Mouse (Mus musculus) hindbrain, embryonic 14.5 days (tissue): Measurements from ENCODE around the gene Pstpip1. TPM values are rescaled to one million over a fixed set of nuclear protein-coding genes. Genes with fewer than 3 reads are reported as not detected.

Experiments
- ATAC-seq: fragments of 200-750 bp; cut with Nextera tagmentation; 2 replicates; pipeline ENCODE4 v1.8.0; 2017; ENCODE audit warnings: moderate number of reproducible peaks, mild to moderate bottlenecking, moderate TSS enrichment, moderate library complexity; ENCODE audit not compliant: low FRiP score
- DNase-seq: peaks from one replicate; pipeline ENCODE4 v3.0.0-alpha.2; 2015; ENCODE audit warnings: low spot score
- H3K27ac ChIP-seq: fragments of 300-500 bp; sonication (generic); 2 replicates; pipeline ENCODE4 v1.5.1; 2014; ENCODE audit warnings: mild to moderate bottlenecking, moderate library complexity
- H3K27me3 ChIP-seq: fragments of 300-500 bp; sonication (generic); 2 replicates; pipeline ENCODE4 v1.6.1; 2014; ENCODE audit warnings: mild to moderate bottlenecking, low read length, mixed read lengths; ENCODE audit not compliant: control insufficient read depth, insufficient read depth
- H3K36me3 ChIP-seq: fragments of 300-500 bp; sonication (generic); replicated peaks from 2 replicates; pipeline ENCODE4 v1.6.1; 2014; ENCODE audit not compliant: control insufficient read depth, insufficient read depth
- H3K4me1 ChIP-seq: fragments of 300-500 bp; sonication (generic); replicated peaks from 2 replicates; pipeline ENCODE4 v1.6.1; 2014; ENCODE audit warnings: antibody characterized with exemption, low read length, mixed read lengths; ENCODE audit not compliant: control insufficient read depth, insufficient read depth
- H3K4me2 ChIP-seq: fragments of 300-500 bp; sonication (generic); replicated peaks from 2 replicates; pipeline ENCODE4 v1.6.1; 2014; ENCODE audit warnings: mild to moderate bottlenecking, moderate library complexity
- H3K4me3 ChIP-seq: fragments of 300-500 bp; sonication (generic); replicated peaks from 2 replicates; pipeline ENCODE4 v1.5.1; 2014; ENCODE audit warnings: mild to moderate bottlenecking, low read length
- H3K9ac ChIP-seq: fragments of 300-500 bp; sonication (generic); 2 replicates; pipeline ENCODE4 v1.6.1; 2014
- H3K9me3 ChIP-seq: fragments of 300-500 bp; sonication (generic); 2 replicates; pipeline ENCODE4 v1.6.1; 2016; ENCODE audit warnings: low read length; ENCODE audit not compliant: control insufficient read depth
- WGBS: fragments of 180-500 bp; shearing (Covaris S2); extraction: QIAGEN DNeasy Blood & Tissue Kit; methylation state at CpG from one replicate; pipeline ENCODE4 v1.1.7; 2014; 5-methylcytosine and 5-hydroxymethylcytosine counted together
- polyA plus RNA-seq: library from polyadenylated mRNA; unstranded; fragments of >200 nt; fragmentation: Nextera tagmentation; extraction: Ambion mirVana; gene quantifications from 2 replicates; pipeline ENCODE4 v1.2.1, GENCODE M21; 2014

Gene Pstpip1
- polyA plus RNA-seq, 1 experiment from 2014 or later = 0.84 TPM

- DNase-seq (no peak), ATAC-seq (no peak)
- 87% methylated on average over 7 of the region's 7 CpGs for WGBS
- H3K4me2 ChIP-seq = no peak overlapping the region
- H3K27me3 ChIP-seq = no peaks in the 10 kb centered on the region
- no peak overlapping the region for H3K4me3 ChIP-seq
- H3K9me3 ChIP-seq = no peaks in the 10 kb centered on the region
- H3K27ac ChIP-seq = no peak overlapping the region
- H3K9ac ChIP-seq = no peak overlapping the region
- no peaks in the 10 kb centered on the region for H3K4me1 ChIP-seq
- H3K36me3 ChIP-seq = no peaks in the 10 kb centered on the region
Observed at GRCm38 (mm10) chr9:56100041-56100522, 10.3 kb downstream of the Pstpip1 start.

DNA sequence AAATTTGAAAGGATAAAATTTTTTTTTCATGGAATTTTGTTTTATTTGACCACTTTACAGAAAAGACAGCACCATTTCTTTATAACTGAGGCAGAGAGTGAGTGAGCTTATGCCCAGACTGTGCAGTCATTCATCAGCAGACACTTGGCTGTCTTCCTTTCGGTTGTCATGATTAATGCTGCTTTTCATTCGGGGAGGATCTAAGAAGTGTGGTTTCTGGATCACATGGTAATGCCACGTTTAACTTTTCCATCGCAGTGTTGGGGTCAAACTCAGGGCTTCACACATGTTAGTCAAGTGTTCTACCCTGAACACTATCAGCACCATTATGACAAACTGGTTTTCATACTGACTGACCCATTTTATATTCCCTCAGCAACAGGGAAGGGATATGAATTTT lies 11.3 kb downstream of the Pstpip1 start:
- ATAC-seq = no peak
- no peak overlapping the region for H3K4me3 ChIP-seq
- 45% methylated on average over 4 of the region's 4 CpGs for WGBS
- no peaks in the 10 kb centered on the region for H3K36me3 ChIP-seq
- H3K4me2 ChIP-seq = no peak overlapping the region
- H3K27me3 ChIP-seq = no peaks in the 10 kb centered on the region
- no peak overlapping the region for H3K9ac ChIP-seq
- no peaks in the 10 kb centered on the region for H3K4me1 ChIP-seq
- no peaks in the 10 kb centered on the region for H3K9me3 ChIP-seq
- no peak overlapping the region for H3K27ac ChIP-seq
- DNase-seq = no peak

DNA sequence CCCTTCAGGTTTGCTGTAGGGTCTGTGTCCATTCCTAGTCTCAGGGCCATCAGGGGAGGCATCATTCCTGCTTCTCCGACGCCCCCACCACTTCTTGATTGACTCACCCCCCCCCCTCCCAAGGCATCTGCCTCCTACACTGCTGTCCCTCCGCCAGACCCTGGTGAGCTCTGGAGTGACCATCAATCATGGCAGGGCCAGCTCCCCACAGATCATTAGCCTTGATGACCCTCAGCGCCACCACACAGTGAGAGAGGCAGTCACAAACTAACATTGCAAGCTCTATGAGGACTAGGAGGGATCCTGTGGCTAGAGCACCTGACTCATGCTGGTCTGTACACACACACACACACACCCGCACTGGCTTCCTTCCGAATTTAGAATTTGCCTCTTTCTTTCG lies 15.2 kb downstream of the Pstpip1 start:
- WGBS = 55% methylated on average over 7 of the region's 7 CpGs
- H3K36me3 ChIP-seq = no peaks in the 10 kb centered on the region
- H3K27me3 ChIP-seq = no peaks in the 10 kb centered on the region
- DNase-seq (no peak), ATAC-seq (no peak)
- H3K9ac ChIP-seq = no peak overlapping the region
- H3K9me3 ChIP-seq = no peaks in the 10 kb centered on the region
- no peaks in the 10 kb centered on the region for H3K4me1 ChIP-seq
- no peak overlapping the region for H3K4me3 ChIP-seq
- no peak overlapping the region for H3K27ac ChIP-seq
- H3K4me2 ChIP-seq = no peak overlapping the region

DNA sequence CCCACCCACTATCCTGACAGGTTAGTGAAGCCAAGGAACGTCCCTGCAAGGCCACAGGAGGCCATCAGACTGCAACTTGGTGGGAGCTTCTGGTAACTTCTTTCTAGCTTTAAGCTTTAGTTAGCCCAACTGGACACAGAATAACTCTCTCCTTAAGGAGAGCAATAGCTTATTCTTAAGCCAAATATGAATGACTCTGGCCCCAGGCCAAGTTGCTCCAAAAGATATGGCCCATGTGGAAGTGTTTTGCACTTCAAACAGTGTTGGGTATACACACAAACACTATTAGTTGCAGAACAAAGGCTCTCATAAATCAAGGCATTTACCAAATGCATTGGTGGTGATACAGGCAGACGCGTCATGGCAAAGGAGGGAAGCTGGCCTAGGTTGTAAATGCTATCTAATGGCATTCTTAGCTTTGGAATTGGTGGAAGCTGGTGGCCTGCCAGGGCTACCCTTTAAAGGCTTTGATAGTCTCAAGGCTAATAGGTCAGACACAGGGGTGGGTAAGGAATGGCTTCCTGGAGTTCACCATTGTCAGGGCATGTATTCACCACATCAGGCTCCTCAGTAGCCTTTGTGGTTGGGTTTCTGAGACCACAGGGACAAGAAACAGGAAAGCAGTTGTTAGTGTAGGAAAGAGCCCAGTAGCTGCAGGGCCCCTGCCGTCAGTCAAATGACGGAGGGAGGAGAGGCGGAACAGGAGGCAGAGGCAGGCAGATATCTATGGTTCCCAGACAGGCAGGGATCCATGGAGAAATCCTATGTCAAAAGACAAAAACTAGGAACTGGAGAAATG lies 16.7 kb downstream of the Pstpip1 start:
- Histone ChIP-seq H3K27me3 (no peaks in the 10 kb centered on the region), H3K9ac (no peak overlapping the region), H3K4me3 (no peak overlapping the region), H3K9me3 (no peaks in the 10 kb centered on the region), H3K4me2 (no peak overlapping the region), H3K27ac (no peak overlapping the region), H3K4me1 (no peaks in the 10 kb centered on the region), H3K36me3 (no peaks in the 10 kb centered on the region)
- DNase-seq = no peak
- ATAC-seq = no peak
- WGBS = 51% methylated on average over 6 of the region's 6 CpGs

GRCm38 (mm10) chr9:56107527-56107926 lies 17.8 kb downstream of the Pstpip1 start:
- Histone ChIP-seq H3K36me3 (no peaks in the 10 kb centered on the region), H3K4me1 (no peaks in the 10 kb centered on the region), H3K4me2 (no peak overlapping the region), H3K27ac (no peak overlapping the region), H3K9ac (no peak overlapping the region), H3K9me3 (no peaks in the 10 kb centered on the region), H3K27me3 (no peaks in the 10 kb centered on the region), H3K4me3 (no peak overlapping the region)
- DNase-seq = no peak
- no peak for ATAC-seq
- 74% methylated on average over 6 of the region's 6 CpGs for WGBS

GRCm38 (mm10) chr9:56108174-56108573 lies 18.4 kb downstream of the Pstpip1 start:
- no peaks in the 10 kb centered on the region for H3K4me1 ChIP-seq
- no peaks in the 10 kb centered on the region for H3K9me3 ChIP-seq
- no peak overlapping the region for H3K27ac ChIP-seq
- H3K36me3 ChIP-seq = no peaks in the 10 kb centered on the region
- no peak overlapping the region for H3K9ac ChIP-seq
- no peak overlapping the region for H3K4me3 ChIP-seq
- no peak overlapping the region for H3K4me2 ChIP-seq
- no peak for DNase-seq
- no peak for ATAC-seq
- 77% methylated on average over 5 of the region's 5 CpGs for WGBS
- no peaks in the 10 kb centered on the region for H3K27me3 ChIP-seq

GRCm38 (mm10) chr9:56118091-56118490 lies 28.3 kb downstream of the Pstpip1 start:
- DNase-seq (no peak), ATAC-seq (no peak)
- no peak overlapping the region for H3K27ac ChIP-seq
- WGBS = 86% methylated on average over 5 of the region's 5 CpGs
- no peak overlapping the region for H3K4me3 ChIP-seq
- H3K9me3 ChIP-seq = no peaks in the 10 kb centered on the region
- peaks cover 7% of the 10 kb centered on the region; the same call in 1 of the 2 replicates for H3K4me1 ChIP-seq
- H3K27me3 ChIP-seq = no peaks in the 10 kb centered on the region
- H3K9ac ChIP-seq = no peak overlapping the region
- H3K4me2 ChIP-seq = 0 out of 2 replicates have a peak overlapping the region, but pooled peaks have one; percentile 61
- H3K36me3 ChIP-seq = no peaks in the 10 kb centered on the region

GRCm38 (mm10) chr9:56118582-56118981 lies 28.8 kb downstream of the Pstpip1 start:
- Histone ChIP-seq H3K27me3 (no peaks in the 10 kb centered on the region), H3K4me1 (peaks cover 7% of the 10 kb centered on the region; the same call in 1 of the 2 replicates), H3K27ac (no peak overlapping the region), H3K9me3 (no peaks in the 10 kb centered on the region), H3K4me2 (peak overlapping the region; percentile 61), H3K9ac (peak overlapping the region; percentile 50), H3K36me3 (no peaks in the 10 kb centered on the region), H3K4me3 (peak overlapping the region; percentile 20)
- 3% methylated on average over 14 of the region's 14 CpGs for WGBS
- DNase-seq = peak; percentile 86
- peak; percentile 48; the same call in 1 of the 2 replicates for ATAC-seq

- Histone ChIP-seq H3K9ac (no peak overlapping the region), H3K27ac (no peak overlapping the region), H3K4me3 (no peak overlapping the region), H3K4me2 (no peak overlapping the region), H3K27me3 (no peaks in the 10 kb centered on the region), H3K9me3 (no peaks in the 10 kb centered on the region), H3K36me3 (no peaks in the 10 kb centered on the region), H3K4me1 (peaks cover 7% of the 10 kb centered on the region; the same call in 1 of the 2 replicates)
- DNase-seq = no peak
- no peak for ATAC-seq
- 61% methylated on average over 2 of the region's 2 CpGs for WGBS
Observed at GRCm38 (mm10) chr9:56119651-56120050, 29.9 kb downstream of the Pstpip1 start.
